Mouse (Mus musculus): ENCODE results near the gene Serinc2.

DNA sequence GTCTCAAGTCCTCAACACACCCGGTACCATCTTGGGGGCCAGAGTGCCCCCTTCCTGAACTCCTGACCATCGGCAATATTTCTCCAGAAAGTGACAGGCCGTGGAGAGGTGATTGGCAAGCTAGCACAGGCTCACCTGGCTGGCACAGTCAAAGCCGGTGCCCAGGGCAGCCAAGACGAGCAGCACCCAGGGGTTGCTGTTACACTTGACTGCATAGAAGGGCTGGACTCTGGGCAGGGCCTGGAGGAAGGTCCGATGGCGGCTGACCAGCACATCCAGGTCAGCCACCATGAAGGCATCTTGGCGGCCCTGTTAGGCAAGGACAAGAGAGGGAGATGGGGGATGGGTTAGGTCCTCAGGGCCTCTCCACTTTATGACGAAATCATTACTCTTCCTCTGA lies 58.8 kb downstream of the Serinc2 start:
- TF ChIP-seq CTCF (IDR thresholded peaks at IDR 0.05; ENCODE audit: low read depth) (no peak), EP300 (IDR thresholded peaks at IDR 0.05; ENCODE audit: low read depth) (no peak)

Measured in heart, postnatal 0 days (tissue).